Mouse (Mus musculus): ENCODE measurements around the gene Chrm3. TPM values are rescaled to one million over a fixed set of nuclear protein-coding genes. Genes with fewer than 3 reads are reported as not detected.

The Chrm3 gene
- total RNA-seq, 2 experiments from 2014 or later, result 1.1 to 1.7 TPM

DNA sequence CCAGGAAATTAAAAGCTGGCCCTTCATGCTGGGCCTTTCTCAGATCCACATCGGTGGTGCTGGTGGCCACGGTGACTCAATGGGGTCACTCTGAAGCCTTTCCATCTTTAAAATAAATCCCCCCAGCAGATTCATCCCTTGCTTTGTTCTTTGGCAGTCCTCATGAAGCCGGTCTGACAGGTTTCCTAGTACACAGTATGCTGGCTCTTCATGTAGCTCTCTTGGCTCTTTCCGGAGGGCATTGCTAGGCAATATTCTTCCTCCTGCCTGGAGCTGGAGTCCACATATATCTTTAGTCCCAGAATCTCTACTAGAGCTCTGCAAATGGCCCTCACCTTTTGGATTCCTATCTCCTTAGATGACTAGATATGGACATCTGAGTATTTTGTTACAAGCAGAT lies 269.9 kb downstream of the Chrm3 start:
- intact Hi-C loops (cut with DNase I), result no loop called here
- no peak for DNase-seq

DNA sequence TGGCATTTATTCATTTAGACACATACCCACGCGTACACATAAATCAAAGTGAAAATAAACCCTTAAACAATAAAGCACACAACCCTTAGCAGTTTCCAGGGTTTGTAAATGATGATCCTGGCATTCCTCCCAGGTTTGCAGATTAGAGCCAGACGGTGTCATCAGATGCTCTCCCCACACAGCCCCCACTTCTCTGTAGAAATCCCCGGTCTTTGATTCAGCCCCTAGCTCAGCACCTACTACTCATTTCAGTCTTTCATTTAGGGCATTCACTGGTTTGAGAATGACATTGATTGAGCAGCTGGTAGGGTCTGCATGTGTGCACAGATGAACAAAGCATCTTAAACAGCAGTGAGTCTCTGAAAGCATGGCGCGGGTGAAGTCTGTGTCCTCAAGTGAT lies 274.3 kb downstream of the Chrm3 start:
- intact Hi-C loops (cut with DNase I), result no loop called here
- no peak for DNase-seq

DNA sequence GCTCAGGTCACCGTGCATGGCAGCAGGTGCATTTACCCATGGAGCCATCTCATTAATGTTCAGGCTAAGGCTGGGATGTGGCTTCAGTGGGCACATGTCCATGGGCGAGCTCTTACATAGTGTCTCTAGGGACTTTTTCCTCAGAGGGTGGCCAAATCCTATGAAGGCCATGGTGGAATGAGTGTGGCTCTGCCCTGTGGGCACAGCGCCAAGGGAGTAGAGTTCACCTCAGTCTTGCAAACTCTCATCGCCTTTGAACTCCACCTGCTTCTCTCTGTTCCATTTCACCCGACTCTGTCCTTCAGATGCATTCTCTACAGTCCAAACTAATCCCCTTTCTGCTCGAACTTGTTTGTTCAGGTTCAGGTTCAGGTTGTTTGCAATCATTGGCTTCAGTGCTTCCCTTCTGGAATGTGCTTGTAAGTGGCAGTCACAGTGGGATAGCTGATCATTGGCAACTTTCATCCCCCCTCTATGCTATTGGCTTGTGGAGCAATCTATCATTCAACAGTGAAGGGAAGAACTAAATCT lies 278.7 kb downstream of the Chrm3 start:
- intact Hi-C loops (cut with DNase I), result no loop called here
- peak in 1 of 2 experiments; percentile 5 for DNase-seq

DNA sequence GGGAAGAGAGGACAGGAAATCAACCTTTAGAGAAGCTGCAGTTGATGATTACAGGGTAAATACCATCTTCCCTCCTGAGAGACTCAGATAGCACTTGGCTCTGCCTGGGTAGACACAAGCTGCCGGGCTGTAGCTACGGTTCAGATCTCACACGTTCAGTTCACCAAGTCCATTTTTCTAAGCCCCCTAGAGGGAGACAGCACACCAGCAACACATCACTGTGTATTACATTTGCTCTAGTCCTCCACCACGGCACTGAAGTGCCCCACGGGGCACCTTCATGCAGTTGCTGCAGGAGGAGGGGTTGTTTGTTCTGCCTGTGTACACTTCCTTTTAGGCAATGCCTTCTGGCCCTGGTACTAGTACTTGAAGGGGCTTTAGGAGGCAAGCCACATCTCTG lies 289.5 kb downstream of the Chrm3 start:
- intact Hi-C loops (cut with DNase I), result loop anchor here (10.0 kb wide), 1 partner anchor 284 kb away; no protein-coding TSS in a partner anchor
- peak; percentile 9 to 19 for DNase-seq

DNA sequence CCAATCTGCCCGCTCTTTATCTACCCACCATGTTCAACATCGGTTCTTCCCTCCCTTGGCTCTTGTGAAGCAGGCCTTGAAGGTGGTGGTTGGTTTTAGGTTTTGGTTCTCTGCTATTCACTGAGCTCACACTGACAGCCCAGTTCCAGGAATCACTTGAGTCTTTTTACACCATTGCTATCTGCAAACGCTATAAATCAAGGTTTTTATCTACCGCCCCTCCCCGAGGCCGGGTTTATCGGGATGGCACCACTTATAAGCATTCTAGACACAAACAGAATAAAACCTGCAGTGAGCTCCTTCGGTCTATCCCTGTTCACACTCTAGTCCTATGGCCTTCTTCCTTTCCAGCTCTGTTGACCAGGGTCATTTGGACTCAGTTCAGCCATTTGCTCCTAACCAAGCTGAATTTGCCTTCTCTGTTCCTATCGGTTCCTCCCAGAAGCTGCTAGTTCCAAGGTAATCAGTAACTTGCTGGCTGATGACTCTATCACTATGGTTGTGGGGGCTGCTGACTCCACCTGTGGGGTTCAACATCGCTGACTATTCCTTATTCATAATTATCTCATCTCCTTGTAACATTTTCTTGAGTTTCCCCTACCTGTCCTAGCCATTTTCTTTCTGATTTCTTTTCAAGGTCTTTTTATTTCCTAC lies 291.6 kb downstream of the Chrm3 start:
- intact Hi-C loops (cut with DNase I), result no loop called here
- no peak for DNase-seq

DNA sequence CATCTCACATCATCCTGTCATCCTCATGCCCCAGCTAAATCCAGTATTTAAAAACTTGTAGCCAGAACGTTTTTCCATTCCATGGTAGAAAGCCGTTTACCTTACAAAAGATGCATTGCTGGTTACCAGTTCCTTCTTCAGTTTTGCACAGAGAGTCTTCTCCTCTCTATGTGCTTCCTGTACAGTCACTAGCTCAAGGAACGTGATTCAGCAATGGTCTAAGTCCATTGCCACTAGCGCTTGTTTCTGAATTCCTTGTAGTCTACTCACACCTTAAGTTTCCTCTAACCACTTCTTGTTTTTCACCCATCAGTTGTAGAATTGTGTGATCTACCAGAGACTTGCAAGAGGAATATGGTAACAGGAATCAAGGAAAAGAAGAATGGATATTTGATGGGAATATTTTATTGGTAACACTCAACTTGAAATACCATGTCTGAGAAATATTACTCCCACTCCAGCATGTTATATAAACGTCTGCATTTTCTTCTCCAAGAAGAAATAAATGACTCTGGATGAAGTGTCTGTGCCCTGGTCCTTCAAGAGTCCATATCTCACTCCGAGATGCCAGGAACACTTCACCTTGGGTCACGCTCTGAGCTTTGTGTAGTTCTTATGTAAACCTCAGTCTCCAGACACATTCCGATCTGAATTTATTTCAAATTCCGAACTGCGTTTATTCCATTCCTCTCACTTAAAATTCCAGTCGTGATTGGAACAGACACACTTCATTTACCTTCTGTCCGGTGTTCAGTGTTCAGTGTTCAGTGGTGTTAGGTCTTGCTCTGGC lies 293.6 kb downstream of the Chrm3 start:
- DNase-seq, result no peak
- intact Hi-C loops (cut with DNase I), result no loop called here

DNA sequence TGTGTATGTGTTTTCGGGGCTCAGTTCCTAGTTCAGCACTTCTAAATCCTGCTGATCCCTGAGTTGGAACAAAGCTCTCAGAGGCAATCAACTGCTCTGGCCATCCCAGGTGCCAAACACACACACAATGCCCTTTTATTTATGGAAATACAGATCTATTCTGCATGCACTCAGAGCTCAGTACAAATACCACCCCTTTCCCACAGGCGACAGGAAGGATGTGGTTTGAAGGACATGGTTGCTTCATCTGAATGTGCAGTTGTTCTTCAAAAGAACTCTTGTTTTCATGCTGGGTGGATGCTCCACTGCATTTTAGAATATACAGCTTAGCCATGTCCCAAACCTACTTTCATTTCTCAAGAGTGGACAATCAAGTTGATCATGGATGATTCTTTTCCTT lies 294.9 kb downstream of the Chrm3 start:
- intact Hi-C loops (cut with DNase I), result no loop called here
- DNase-seq, result no peak

DNA sequence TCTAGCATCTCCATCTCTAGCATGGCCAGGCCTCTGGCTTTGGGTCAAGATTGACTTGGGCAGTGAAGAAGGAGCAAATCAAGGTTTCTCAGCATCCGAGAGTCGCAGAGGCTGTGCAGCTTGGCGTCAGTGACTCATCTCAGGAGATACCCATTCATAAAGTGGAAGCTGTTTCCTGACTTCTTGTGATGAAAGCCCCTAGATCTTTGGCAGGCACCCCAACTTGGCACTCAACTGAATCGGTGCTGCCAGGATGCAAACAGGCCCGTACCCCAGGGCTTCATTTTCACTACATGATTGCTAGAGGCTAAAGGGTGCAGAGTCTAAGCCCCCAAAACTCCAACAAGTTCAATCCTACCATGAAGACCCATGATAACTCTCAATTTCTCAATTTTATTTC lies 298.0 kb downstream of the Chrm3 start:
- intact Hi-C loops (cut with DNase I), result no loop called here
- no peak for DNase-seq

DNA sequence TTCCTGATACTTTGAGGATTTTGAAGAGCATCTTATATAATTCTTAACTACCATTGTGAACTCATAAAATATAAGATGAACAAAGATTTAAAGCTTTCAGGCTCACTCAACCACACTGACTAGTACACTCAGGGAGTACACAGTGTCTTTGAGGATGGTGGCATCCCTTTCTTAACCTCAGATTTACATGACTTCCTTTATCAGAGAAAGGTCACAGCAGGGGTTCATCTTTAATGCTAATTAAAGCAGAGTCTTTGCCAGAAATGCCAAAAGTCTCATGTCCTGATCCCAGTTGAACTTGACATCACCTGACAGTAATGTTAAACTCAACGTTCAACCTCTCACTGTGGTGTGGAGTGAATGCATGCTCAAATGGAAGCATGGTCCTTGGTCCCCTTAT lies 301.7 kb downstream of the Chrm3 start:
- intact Hi-C loops (cut with DNase I), result no loop called here
- DNase-seq, result no peak

DNA sequence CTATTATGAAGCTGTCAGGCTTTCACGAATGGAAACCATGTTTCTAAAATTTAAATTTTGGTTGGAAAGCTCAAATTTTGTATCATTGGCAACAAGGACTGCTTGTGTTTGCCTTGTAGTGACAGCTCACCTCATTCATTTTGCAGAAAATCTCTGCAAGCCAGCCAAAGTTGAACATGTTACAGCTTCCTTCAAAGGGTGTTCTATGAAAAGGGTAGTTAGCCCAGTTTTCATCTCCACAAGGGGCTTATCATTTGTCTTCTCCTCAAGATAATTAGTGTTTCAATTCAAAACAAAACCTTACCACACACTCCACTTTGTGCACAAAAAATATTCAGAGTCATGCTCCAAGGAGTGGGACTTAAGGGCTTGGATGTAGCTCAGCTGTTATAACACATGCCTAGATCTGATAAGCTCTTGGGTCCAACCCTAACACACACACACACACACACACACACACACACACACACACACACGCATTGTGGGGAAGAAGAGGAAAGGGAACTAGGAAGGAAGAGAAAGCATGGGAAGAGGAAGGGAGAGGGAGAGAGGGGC lies 302.9 kb downstream of the Chrm3 start:
- DNase-seq, result no peak
- intact Hi-C loops (cut with DNase I), result no loop called here

DNA sequence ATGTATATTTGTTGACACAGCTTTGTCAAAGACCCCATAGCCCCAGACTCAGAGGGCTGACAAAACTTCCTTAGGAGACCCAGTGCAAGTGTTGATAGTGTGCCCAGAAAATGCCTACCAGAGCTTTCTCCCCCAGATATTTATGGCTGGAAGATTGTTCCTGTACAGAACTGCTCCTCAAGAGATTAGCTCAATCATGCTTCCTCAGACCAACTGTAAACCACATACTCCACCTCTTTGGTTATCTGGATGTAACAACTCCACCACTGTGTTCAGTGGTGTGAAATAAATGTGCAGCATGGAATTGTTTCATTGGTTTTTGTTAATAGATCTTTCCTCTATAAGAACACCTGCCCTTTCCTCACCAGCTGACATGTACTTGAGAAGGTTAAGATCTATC lies 306.6 kb downstream of the Chrm3 start:
- no peak for DNase-seq
- intact Hi-C loops (cut with DNase I), result no loop called here

DNA sequence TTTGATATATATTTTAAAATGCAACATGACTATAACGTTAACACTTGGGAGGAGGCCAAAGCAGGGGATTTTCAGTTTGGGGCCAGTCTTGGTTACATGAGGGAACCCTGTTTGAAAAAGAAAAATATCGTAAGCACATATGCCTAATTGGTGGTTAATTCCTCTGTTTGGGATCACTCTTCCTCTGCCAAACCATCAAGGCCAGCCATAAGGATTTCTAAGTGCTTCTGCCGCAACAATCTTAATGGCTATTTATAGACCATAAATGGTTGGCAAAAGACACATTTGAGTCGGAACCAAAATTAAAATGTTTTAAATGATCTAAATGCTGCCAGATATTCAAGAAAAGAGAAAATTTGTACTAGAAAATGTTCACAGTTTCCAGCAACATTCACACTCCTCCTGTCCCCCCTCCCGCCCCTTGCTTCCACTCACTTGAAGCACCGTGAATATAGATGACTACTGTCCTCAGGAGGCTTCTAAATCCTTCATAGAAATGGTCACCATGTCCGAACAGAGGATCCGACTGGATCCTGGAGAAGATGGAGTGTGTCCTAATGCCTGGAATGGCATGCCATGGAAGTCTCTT lies 307.3 kb downstream of the Chrm3 start:
- intact Hi-C loops (cut with DNase I), result no loop called here
- no peak for DNase-seq

DNA sequence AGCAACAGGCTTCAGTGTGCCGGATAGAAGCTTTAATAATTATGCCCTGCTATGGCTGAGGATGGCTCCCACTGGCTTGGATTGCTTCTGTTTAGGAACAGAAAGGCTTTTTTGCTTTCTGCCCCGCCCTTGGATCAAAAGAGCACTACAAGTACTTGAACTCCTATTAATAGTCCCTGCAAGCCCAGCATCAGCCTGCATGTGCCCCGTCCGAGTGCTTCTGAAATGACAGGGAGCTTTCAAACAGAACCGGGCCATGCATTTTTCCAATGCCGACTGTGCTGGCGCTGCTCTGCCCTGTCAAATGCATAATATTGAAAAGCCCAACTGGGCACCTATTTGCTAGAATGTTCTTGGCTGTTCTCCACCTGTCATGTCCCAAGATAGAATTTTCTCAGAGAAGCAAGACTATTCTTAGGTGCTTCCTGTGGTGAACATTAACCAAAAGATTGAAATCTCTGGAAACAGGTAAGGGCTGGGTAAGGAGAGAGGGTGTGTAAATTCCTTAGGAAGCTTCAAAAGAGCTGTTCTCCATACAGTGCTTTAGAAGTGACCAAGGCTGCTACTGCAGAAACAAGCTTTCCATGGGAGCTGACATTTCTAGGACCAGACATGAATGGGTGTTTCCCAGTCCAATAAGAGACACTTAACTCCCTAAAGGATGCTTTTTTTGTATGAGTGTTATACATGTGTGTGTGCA lies 314.8 kb downstream of the Chrm3 start:
- intact Hi-C loops (cut with DNase I), result no loop called here
- peak in 1 of 2 experiments; percentile 15 for DNase-seq

DNA sequence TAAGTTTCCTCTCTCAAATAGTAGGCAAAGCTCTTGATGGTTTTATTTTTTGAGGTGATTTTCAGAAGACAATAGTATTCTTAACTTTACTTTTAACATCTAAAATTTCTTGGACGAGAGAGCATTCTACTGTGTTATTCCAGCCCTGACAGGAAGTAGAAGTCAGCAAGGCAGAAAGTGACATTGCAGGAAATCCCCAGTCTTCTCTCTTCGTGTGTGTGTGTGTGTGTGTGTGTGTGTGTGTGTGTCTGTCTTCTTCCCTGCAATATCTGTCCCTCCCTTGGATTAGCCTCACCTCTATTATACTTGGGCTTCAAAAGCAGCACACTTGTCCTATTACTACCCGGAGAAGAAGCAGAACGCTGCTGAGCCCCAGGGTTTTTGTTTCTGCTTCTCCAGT lies 316.6 kb downstream of the Chrm3 start:
- intact Hi-C loops (cut with DNase I), result no loop called here
- no peak for DNase-seq

DNA sequence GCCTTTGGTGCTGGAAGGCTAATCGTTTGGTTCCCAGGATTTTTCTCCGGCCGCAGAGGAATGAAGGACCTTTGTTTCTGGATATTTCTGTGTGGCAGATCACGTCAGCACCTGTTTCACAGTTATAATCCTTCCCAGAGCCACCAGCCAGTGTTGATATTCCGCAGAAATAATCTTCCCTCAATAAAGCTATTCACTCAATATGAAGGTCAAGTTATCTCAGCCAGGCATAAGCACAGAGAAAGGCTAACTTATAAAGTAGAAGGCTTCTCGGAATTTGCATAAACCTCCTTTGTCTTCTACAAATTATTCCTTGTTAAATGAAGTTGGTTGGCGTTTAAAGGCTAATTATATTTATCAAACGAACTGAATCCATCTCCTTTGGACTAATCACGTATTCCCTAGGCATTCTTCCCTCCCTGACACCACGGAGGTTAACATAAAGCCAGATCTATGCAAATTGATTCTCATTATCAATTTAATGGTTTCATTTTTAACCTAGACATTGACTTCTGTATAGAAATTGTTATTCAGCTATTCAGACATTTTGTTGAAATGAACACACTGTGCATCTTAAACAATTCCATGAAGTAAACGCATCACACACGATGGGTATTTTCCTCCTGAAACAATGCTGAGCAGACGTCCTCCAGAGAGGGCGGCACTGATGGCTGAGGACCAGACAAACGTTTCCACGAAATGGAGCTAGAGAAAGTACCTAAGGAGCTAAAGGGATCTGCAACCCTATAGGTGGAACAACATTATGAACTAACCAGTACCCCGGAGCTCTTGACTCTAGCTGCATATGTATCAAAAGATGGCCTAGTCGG lies 326.9 kb downstream of the Chrm3 start:
- intact Hi-C loops (cut with DNase I), result no loop called here
- no peak for DNase-seq

DNA sequence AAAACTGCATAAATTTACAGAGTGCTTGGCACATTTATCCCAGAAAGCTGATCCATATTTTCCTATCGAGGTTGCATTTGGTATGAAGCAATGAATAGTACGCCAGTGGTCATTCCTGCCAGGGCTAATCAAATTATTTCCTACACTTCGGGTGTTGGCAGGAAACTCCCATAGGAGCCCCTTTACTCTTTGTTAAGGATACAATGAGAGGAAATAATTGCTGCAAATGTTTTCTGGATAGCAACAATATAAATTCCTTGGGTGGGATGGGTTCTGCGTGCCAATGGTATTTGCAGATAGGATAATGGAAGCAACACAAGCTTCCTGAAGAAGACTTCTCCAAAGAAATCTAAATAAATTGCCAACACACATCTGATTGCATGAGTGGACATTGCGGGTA lies 329.1 kb downstream of the Chrm3 start:
- DNase-seq, result no peak
- intact Hi-C loops (cut with DNase I), result no loop called here

DNA sequence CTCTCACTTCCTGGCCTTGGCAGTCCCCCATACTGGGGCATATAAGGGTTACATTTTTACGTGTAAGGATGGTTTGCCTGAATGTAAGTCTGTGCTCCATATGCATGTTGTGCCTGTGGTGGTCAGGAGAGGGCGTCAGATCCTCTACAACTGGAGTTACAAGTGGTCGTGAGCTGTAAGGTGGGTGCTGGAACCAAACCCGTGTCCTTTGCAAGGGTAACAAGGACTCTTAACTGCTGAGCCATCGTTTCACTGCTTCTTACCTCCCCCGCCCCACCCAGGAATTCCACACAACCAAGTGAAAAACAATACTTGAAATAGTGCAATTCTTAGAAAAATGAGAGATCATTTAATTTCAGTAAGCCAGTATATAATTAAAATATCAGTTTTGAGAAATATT lies 330.7 kb downstream of the Chrm3 start:
- intact Hi-C loops (cut with DNase I), result no loop called here
- DNase-seq, result no peak

DNA sequence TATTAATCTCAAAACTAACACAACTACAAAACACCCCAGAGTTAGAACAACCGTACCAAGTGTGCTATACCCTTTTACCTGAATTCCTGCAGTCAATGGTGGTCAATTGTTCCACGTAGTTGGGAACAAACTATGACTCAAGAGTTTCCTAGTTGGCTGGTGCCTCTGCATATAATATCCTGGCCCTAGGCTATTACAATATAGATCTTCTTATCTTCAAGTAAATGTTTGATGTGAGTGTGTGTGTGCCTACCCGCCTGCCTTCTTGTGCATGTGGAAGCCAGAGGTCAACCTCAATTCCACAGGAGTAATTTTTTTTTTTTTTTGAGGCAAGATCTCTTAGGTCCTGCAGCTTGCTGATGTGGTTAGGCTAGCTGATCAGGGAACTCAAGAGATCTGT lies 335.5 kb downstream of the Chrm3 start:
- DNase-seq, result no peak
- intact Hi-C loops (cut with DNase I), result no loop called here

DNA sequence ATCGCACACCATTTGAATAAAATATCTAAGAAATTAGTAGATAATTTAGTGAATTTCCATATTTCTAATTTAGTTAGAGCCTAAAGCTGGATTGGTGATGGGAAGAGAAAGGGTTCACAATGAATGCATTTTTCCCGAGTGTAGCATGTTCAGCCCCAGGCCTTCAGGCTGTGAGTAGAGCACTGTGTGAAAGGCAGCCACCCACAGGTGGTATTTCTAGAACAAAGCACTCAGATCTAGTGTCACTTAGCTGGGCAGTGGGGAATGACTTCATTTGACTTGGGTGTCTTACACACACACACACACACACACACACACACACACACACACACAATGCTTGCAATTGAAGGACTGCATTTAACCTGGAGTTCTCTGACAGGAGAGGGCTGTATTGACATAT lies 337.5 kb downstream of the Chrm3 start:
- DNase-seq, result no peak
- intact Hi-C loops (cut with DNase I), result no loop called here

DNA sequence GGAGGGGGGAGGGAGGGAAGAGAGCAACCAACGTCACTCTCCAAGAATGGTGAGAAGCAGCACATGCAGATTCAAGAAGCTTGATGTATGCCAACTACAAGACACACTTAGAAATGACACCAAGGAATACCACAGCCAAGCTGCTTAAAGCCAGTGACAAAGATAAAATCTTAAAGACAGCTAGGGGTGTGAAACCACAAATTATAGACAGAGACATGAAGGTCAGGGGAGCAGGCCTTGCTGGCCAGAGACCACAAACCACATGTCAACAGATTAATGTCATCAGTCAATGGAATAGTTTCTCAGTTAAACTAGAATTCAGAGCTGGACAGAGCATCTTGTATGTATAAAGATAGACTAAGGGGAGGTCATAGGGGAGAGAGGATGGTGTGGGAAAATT lies 341.4 kb downstream of the Chrm3 start:
- DNase-seq, result no peak
- intact Hi-C loops (cut with DNase I), result no loop called here

Measured in heart, postnatal 14 days (tissue).